ENCODE assay signal across 18 mouse cellular contexts in genomic region chr6:140598516-140598915, GRCm38 (mm10). TPM values are rescaled to one million over a fixed set of nuclear protein-coding genes. Genes with fewer than 3 reads are reported as not detected.
DNase-seq lines count a peak whose midpoint lies in the region; ATAC-seq and TF ChIP-seq lines count a peak whose summit lies in the region.
"Had no signal": no experiment of that assay in that cellular context is flagged by ENCODE, and none has a peak within 500 bp of the region (broad histone marks: within the 10 kb centered on the region; RNA-seq: fewer than 3 reads in every experiment).

No protein-coding gene starts in this region.

- no peaks in the 10 kb centered on the region for H3K36me3 ChIP-seq in CH12.LX (replicated peaks in 1 of 2; ENCODE audit: control insufficient read depth in 1 of 2, insufficient read depth in 1 of 2, low read length in 1 of 2)

- H3K4me3 ChIP-seq in CH12.LX (replicated peaks in 1 of 3; ENCODE audit: low read depth in 2 of 3, low read length in 2 of 3, poor library complexity in 1 of 3) = no peak overlapping the region
- H3K4me3 ChIP-seq: forebrain, embryonic 12.5 days; layer of hippocampus, adult 2 months; myocyte; stomach, embryonic 15.5 days had no signal

- peak; percentile 68 for DNase-seq in CD4-positive, CD25-positive, alpha-beta regulatory T cell, adult 2 months (ENCODE audit: low read depth, low spot score)
- DNase-seq in CH12.LX (ENCODE audit: extremely low read depth) = no peak
- DNase-seq in thymus, postnatal 14 days = peak; percentile 61
- no peak for DNase-seq in left cerebral cortex, adult 8-10 months (ENCODE audit: low spot score in 2 of 2)
- DNase-seq in urinary bladder, postnatal 25 days (ENCODE audit: low spot score) = no peak
- DNase-seq in lung, postnatal 25 days (ENCODE audit: low spot score) = no peak
- DNase-seq: cerebellum, adult 9-11 months; gastrocnemius, postnatal 10 days; heart, adult 18-20 months; heart, postnatal 4 days; left cerebral cortex, postnatal 4 days; lung, adult 18-20 months; lung, postnatal 4 days had no signal

- ATAC-seq in megakaryocyte progenitor cell, adult 5-6 weeks (replicated peaks; ENCODE audit: poor library complexity) = 0 out of 2 replicates have a peak, but pooled peaks have one; percentile 27

- H3K4me1 ChIP-seq in CH12.LX (ENCODE audit: control insufficient read depth in 1 of 2, insufficient read depth in 2 of 2) = peaks cover 8 to 9% of the 10 kb centered on the region in 2 experiments
- H3K4me1 ChIP-seq: stomach, embryonic 15.5 days had no signal

- peak overlapping the region; percentile 59 for H3K4me2 ChIP-seq in CH12.LX (ENCODE audit: insufficient read depth, low read depth, poor library complexity, severe bottlenecking)
- H3K4me2 ChIP-seq: forebrain, embryonic 12.5 days; stomach, embryonic 15.5 days had no signal

- TF ChIP-seq POLR2A in CH12.LX (IDR thresholded peaks at IDR 0.05; ENCODE audit: low read depth, low read length) = no peak

- no peak; the same call in 1 of the 2 replicates for TF ChIP-seq EP300 in CH12.LX (IDR thresholded peaks at IDR 0.05; ENCODE audit: low read length)

- in situ Hi-C loops in CH12.LX (cut with MboI; ENCODE audit: low pct_ligation_motif_present, low pct_unique_long_range_greater_than_20kb, low sequenced_read_pairs) = no loop called here

- no peak for TF ChIP-seq RAD21 in CH12.LX (IDR thresholded peaks at IDR 0.05; ENCODE audit: low read depth, low read length)

- no peak for TF ChIP-seq CTCF in CH12.LX (conservative IDR thresholded peaks at IDR 0.05 in 1 of 2, IDR thresholded peaks at IDR 0.05 in 1 of 2; ENCODE audit: low read depth in 2 of 2, low read length in 2 of 2)

- no peak overlapping the region for H3K9ac ChIP-seq in CH12.LX (ENCODE audit: insufficient read depth, low read depth)
- H3K9ac ChIP-seq: forebrain, embryonic 12.5 days; stomach, embryonic 15.5 days had no signal

- no peaks in the 10 kb centered on the region for H3K27me3 ChIP-seq in CH12.LX (replicated peaks)
- H3K27me3 ChIP-seq: forebrain, embryonic 12.5 days; stomach, embryonic 15.5 days had no signal

- no peaks in the 10 kb centered on the region for H3K79me2 ChIP-seq in CH12.LX (replicated peaks; ENCODE audit: control insufficient read depth, extremely low read depth, insufficient read depth, poor library complexity, severe bottlenecking)

- no peak overlapping the region for H3K27ac ChIP-seq in CH12.LX (ENCODE audit: insufficient read depth, low read depth)
- H3K27ac ChIP-seq: forebrain, embryonic 12.5 days; layer of hippocampus, adult 2 months; stomach, embryonic 15.5 days had no signal

- no peaks in the 10 kb centered on the region for H3K9me3 ChIP-seq in CH12.LX (replicated peaks; ENCODE audit: low read length)
- H3K9me3 ChIP-seq: forebrain, embryonic 12.5 days; stomach, embryonic 15.5 days had no signal

- dilution Hi-C loops in CH12.LX (cut with MboI; ENCODE audit: extremely low pct_ligation_motif_present, extremely low pct_unique_long_range_greater_than_20kb, low sequenced_read_pairs) = no loop called here

TF ChIP-seq in CH12.LX, 34 proteins besides CTCF, POLR2A, EP300 and RAD21:
- TF ChIP-seq BHLHE40 (IDR thresholded peaks at IDR 0.05; ENCODE audit: low read depth, low read length) = peak; percentile 54; the same call in 1 of the 2 replicates
- TF ChIP-seq MAX (IDR thresholded peaks at IDR 0.05; ENCODE audit: low read length) = 0 out of 2 replicates have a peak, but pooled peaks have one; percentile 39
- no peak for TF ChIP-seq ZC3H11A (IDR thresholded peaks at IDR 0.05; ENCODE audit: low read depth, low read length)
TF ChIP-seq in CH12.LX: peak in this region for 2.

RNA-seq across cellular contexts. Expression of gene Aebp2, which starts 23.9 kb away (rescaled TPM):
- total RNA-seq in CH12.LX (2012; rRNA removed) = 59.9 and 76.8 TPM in 2 replicates
- 54.4 and 62.1 TPM in 2 replicates for total RNA-seq in CH12.LX (2014; rRNA removed)
- 63.3 and 70.8 TPM in 2 replicates for polyA plus RNA-seq in CH12.LX (2012; ENCODE audit: insufficient read length, low read depth)
- total RNA-seq in megakaryocyte progenitor cell, adult 5-6 weeks (2015) = 37.5 and 41.9 TPM in 2 replicates
- total RNA-seq in megakaryocyte progenitor cell, adult 5-6 weeks (2017) = 54.6 and 57.5 TPM in 2 replicates
- 10 to 100 TPM; 64.8 to 73.9 (median 69.0) TPM for total RNA-seq in left cerebral cortex, adult 8-10 months (2022)

Comparison
In these comparisons a context has a peak if more than half of its experiments do, and no peak if none do; other contexts are left out.
1. DNase-seq: peak in CD4-positive, CD25-positive, alpha-beta regulatory T cell, adult 2 months (single experiment) and thymus, postnatal 14 days (single experiment); none in CH12.LX (single experiment), left cerebral cortex, adult 8-10 months (0 of 2), urinary bladder, postnatal 25 days (single experiment) and lung, postnatal 25 days (single experiment).